In the genomic region with DNA sequence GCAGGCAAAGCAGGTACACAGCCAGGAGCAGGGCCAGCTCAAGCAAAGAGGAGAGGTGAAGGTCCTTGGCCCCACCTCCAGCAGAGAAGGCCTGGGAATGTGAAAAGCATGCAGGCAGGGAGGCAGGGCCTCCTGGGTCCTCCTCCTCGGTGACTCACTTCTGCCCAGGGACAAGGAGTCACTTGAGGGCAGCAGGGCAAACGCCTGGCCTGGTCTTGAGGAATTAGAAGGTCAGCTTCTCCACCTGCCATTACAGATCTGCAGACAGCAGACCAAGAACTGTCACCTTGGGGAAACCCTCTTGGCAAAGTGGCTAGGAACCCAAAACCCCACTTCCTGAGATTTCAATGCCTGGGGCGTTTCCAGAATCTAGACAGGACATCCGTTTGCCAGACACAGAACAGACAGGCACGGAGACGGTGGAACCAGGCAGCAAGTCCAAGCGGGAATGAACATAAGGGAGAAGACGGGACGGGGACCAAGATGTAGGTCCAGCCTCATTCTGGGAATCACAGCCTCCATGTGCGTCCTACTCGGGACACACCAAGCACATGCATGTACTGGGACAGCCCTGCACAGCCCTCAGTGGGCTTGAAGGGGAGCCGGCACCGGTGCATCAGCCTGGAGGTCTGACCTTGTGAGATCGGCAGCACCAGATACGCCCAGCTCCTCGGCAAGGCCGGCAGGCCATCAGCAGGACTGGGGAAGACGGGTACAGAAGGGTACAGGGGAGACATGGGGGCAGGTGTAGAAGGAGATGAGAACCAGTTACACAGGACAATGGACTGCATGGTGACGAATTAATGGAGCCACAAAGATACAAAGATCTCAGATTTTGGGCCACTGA, we compare ENCODE assay signal across 8 mouse cellular contexts. TPM values are rescaled to one million over a fixed set of nuclear protein-coding genes. Genes with fewer than 3 reads are reported as not detected.
DNase-seq lines count a peak whose midpoint lies in the region; ATAC-seq and TF ChIP-seq lines count a peak whose summit lies in the region.

No protein-coding gene starts in this region.

- H3K4me3 ChIP-seq in ES-Bruce4 (ENCODE audit: low read depth, low read length) = peak overlapping the region; percentile 71
- peak overlapping the region; percentile 82 for H3K4me3 ChIP-seq in liver, embryonic 15.5 days (replicated peaks)
- H3K4me3 ChIP-seq in neural tube, embryonic 13.5 days = peak overlapping the region; percentile 92

- no peaks in the 10 kb centered on the region for H3K36me3 ChIP-seq in ES-Bruce4 (ENCODE audit: control insufficient read depth, insufficient read depth, low read length, poor library complexity, severe bottlenecking)
- H3K36me3 ChIP-seq in liver, embryonic 15.5 days (replicated peaks) = peaks cover 2% of the 10 kb centered on the region
- H3K36me3 ChIP-seq in neural tube, embryonic 13.5 days = peaks cover 2% of the 10 kb centered on the region

- no peaks in the 10 kb centered on the region for H3K27me3 ChIP-seq in ES-Bruce4 (ENCODE audit: control insufficient read depth, insufficient read depth, low read length, poor library complexity, severe bottlenecking)
- H3K27me3 ChIP-seq in liver, embryonic 15.5 days = no peaks in the 10 kb centered on the region
- H3K27me3 ChIP-seq in neural tube, embryonic 13.5 days = no peaks in the 10 kb centered on the region

- TF ChIP-seq POLR2A in ES-Bruce4 (IDR thresholded peaks at IDR 0.05; ENCODE audit: insufficient read depth, low read length) = no peak

- no peak for ATAC-seq in liver, embryonic 15.5 days (ENCODE audit: insufficient read depth)
- no peak for ATAC-seq in neural tube, embryonic 13.5 days (ENCODE audit: low read depth)

- intact Hi-C loops in gastrocnemius, postnatal 14 days (cut with DNase I; ENCODE audit: low total_unique reads) = no loop called here

- H3K9ac ChIP-seq in ES-Bruce4 (ENCODE audit: low read depth, poor library complexity, severe bottlenecking) = peak overlapping the region; percentile 96; the same call in 1 of the 2 replicates
- H3K9ac ChIP-seq in liver, embryonic 15.5 days = peak overlapping the region; percentile 90
- H3K9ac ChIP-seq in neural tube, embryonic 13.5 days = peak overlapping the region; percentile 95

- H3K4me2 ChIP-seq in liver, embryonic 15.5 days = peak overlapping the region; percentile 99
- peak overlapping the region; percentile 96 for H3K4me2 ChIP-seq in neural tube, embryonic 13.5 days

- TF ChIP-seq CTCF in ES-Bruce4 (IDR thresholded peaks at IDR 0.05; ENCODE audit: low read depth, low read length) = no peak

- no peaks in the 10 kb centered on the region for H3K9me3 ChIP-seq in ES-Bruce4 (replicated peaks; ENCODE audit: control insufficient read depth, insufficient read depth, low read length, poor library complexity, severe bottlenecking)
- no peaks in the 10 kb centered on the region for H3K9me3 ChIP-seq in liver, embryonic 15.5 days (replicated peaks)
- no peaks in the 10 kb centered on the region for H3K9me3 ChIP-seq in neural tube, embryonic 13.5 days

- H3K27ac ChIP-seq in ES-Bruce4 (ENCODE audit: insufficient read depth, low read length) = no peak overlapping the region
- H3K27ac ChIP-seq in liver, embryonic 15.5 days (replicated peaks) = peak overlapping the region; percentile 81
- H3K27ac ChIP-seq in neural tube, embryonic 13.5 days (replicated peaks) = peak overlapping the region; percentile 71; the same call in 1 of the 2 replicates

- peaks cover 2% of the 10 kb centered on the region for H3K4me1 ChIP-seq in ES-Bruce4 (ENCODE audit: control insufficient read depth, insufficient read depth, low read length)
- H3K4me1 ChIP-seq in liver, embryonic 15.5 days (replicated peaks) = peaks cover 67% of the 10 kb centered on the region
- H3K4me1 ChIP-seq in neural tube, embryonic 13.5 days (replicated peaks) = peaks cover 35% of the 10 kb centered on the region

- DNase-seq in adrenal gland, postnatal 25 days = peak; percentile 69
- DNase-seq in gastrocnemius, postnatal 14 days = peak; percentile 62
- DNase-seq in induced T-regulatory cell, adult 2 months (ENCODE audit: low read depth) = peak; percentile 54
- no peak for DNase-seq in right cerebral cortex, postnatal 36 days (ENCODE audit: low spot score in 2 of 2)
- no peak for DNase-seq in layer of hippocampus, adult 18-20 months (ENCODE audit: low spot score in 2 of 2)

- WGBS in liver, embryonic 15.5 days (ENCODE audit: insufficient replicate concordance) = 32% methylated on average over 19 of the region's 19 CpGs
- 66% methylated on average over 19 of the region's 19 CpGs for WGBS in neural tube, embryonic 13.5 days

- TF ChIP-seq EP300 in ES-Bruce4 (IDR thresholded peaks at IDR 0.05; ENCODE audit: insufficient read depth, low read depth, low read length) = no peak

RNA-seq across cellular contexts. Expression of gene Pkn1, which starts 1.4 kb away (rescaled TPM):
- 19.9 and 20.2 TPM in 2 replicates for polyA plus RNA-seq in ES-Bruce4 (2011; ENCODE audit: insufficient read depth, insufficient read length, low read depth, missing spikeins)
- total RNA-seq in adrenal gland, postnatal 25 days (2021) = 120 and 146 TPM in 2 replicates
- 10 to 100 TPM; 52.5 to 52.6 TPM for total RNA-seq in gastrocnemius, postnatal 14 days (2021)
- 11.3 and 12.8 TPM in 2 replicates for polyA plus RNA-seq in liver, embryonic 15.5 days (2015; fragmentation: Nextera tagmentation; extraction: Ambion mirVana)
- 21.3 and 25.5 TPM in 2 replicates for polyA plus RNA-seq in neural tube, embryonic 13.5 days (2015; fragmentation: Nextera tagmentation; extraction: Ambion mirVana)
- 10 to 100 TPM; 43.5 to 46.1 TPM for total RNA-seq in layer of hippocampus, adult 18-20 months (2021)

RNA-seq across cellular contexts. Expression of gene Ddx39, which starts 17.4 kb away (rescaled TPM):
- polyA plus RNA-seq in ES-Bruce4 (2011; ENCODE audit: insufficient read depth, insufficient read length, low read depth, missing spikeins) = 117 and 121 TPM in 2 replicates
- 25.7 and 29.5 TPM in 2 replicates for total RNA-seq in adrenal gland, postnatal 25 days (2021)
- total RNA-seq in gastrocnemius, postnatal 14 days (2021) = 10 to 100 TPM; 11.0 to 14.7 TPM
- polyA plus RNA-seq in liver, embryonic 15.5 days (2015; fragmentation: Nextera tagmentation; extraction: Ambion mirVana) = 184 and 189 TPM in 2 replicates
- polyA plus RNA-seq in neural tube, embryonic 13.5 days (2015; fragmentation: Nextera tagmentation; extraction: Ambion mirVana) = 101 and 105 TPM in 2 replicates
- 10 to 100 TPM; 14.9 to 16.8 TPM for total RNA-seq in layer of hippocampus, adult 18-20 months (2021)

RNA-seq across cellular contexts. Expression of gene Ptger1, which starts 31.1 kb away (rescaled TPM):
- polyA plus RNA-seq in ES-Bruce4 (2011; ENCODE audit: insufficient read depth, insufficient read length, low read depth, missing spikeins) = 0.58 TPM in 1 of 2 replicates, not detected in the other
- total RNA-seq in adrenal gland, postnatal 25 days (2021) = 0.86 and 2.5 TPM in 2 replicates
- under 1 TPM; 0.13 to 0.49 TPM for total RNA-seq in gastrocnemius, postnatal 14 days (2021)
- polyA plus RNA-seq in liver, embryonic 15.5 days (2015; fragmentation: Nextera tagmentation; extraction: Ambion mirVana) = 0.36 and 0.48 TPM in 2 replicates
- polyA plus RNA-seq in neural tube, embryonic 13.5 days (2015; fragmentation: Nextera tagmentation; extraction: Ambion mirVana) = 0.46 and 0.50 TPM in 2 replicates
- under 1 TPM; 0.57 to 0.79 TPM for total RNA-seq in layer of hippocampus, adult 18-20 months (2021)

RNA-seq across cellular contexts. Expression of gene Adgre5, which starts 43.5 kb away (rescaled TPM):
- polyA plus RNA-seq in ES-Bruce4 (2011; ENCODE audit: insufficient read depth, insufficient read length, low read depth, missing spikeins) = 16.8 and 17.5 TPM in 2 replicates
- 28.7 and 40.6 TPM in 2 replicates for total RNA-seq in adrenal gland, postnatal 25 days (2021)
- 10 to 100 TPM; 31.6 to 40.0 TPM for total RNA-seq in gastrocnemius, postnatal 14 days (2021)
- 13.4 and 15.4 TPM in 2 replicates for polyA plus RNA-seq in liver, embryonic 15.5 days (2015; fragmentation: Nextera tagmentation; extraction: Ambion mirVana)
- polyA plus RNA-seq in neural tube, embryonic 13.5 days (2015; fragmentation: Nextera tagmentation; extraction: Ambion mirVana) = 12.7 and 14.7 TPM in 2 replicates
- 10 to 100 TPM in 1 of 2 experiments, 1 to 10 TPM in 1; 8.8 to 10.5 TPM for total RNA-seq in layer of hippocampus, adult 18-20 months (2021)

RNA-seq across cellular contexts. Expression of gene Gipc1, which starts 45.1 kb away (rescaled TPM):
- 42.5 and 43.7 TPM in 2 replicates for polyA plus RNA-seq in ES-Bruce4 (2011; ENCODE audit: insufficient read depth, insufficient read length, low read depth, missing spikeins)
- 42.3 and 48.8 TPM in 2 replicates for total RNA-seq in adrenal gland, postnatal 25 days (2021)
- 10 to 100 TPM; 25.4 to 26.6 TPM for total RNA-seq in gastrocnemius, postnatal 14 days (2021)
- polyA plus RNA-seq in liver, embryonic 15.5 days (2015; fragmentation: Nextera tagmentation; extraction: Ambion mirVana) = 49.8 and 50.8 TPM in 2 replicates
- 149 and 151 TPM in 2 replicates for polyA plus RNA-seq in neural tube, embryonic 13.5 days (2015; fragmentation: Nextera tagmentation; extraction: Ambion mirVana)
- total RNA-seq in layer of hippocampus, adult 18-20 months (2021) = 10 to 100 TPM; 52.1 to 59.2 TPM

Comparison
In these comparisons a context has a peak if more than half of its experiments do, and no peak if none do; other contexts are left out.
1. DNase-seq: peak in adrenal gland, postnatal 25 days (single experiment), gastrocnemius, postnatal 14 days (single experiment) and induced T-regulatory cell, adult 2 months (single experiment); none in right cerebral cortex, postnatal 36 days (0 of 2) and layer of hippocampus, adult 18-20 months (0 of 2).
2. Peak in every context shown above with its lines, with median percentiles within 50 percentile points of each other: H3K4me3 ChIP-seq and H3K9ac ChIP-seq.